Mouse (Mus musculus): ENCODE measurements around the gene Cd300lg. TPM values are rescaled to one million over a fixed set of nuclear protein-coding genes. Genes with fewer than 3 reads are reported as not detected.

The Cd300lg gene
- polyA plus RNA-seq, 1 experiment, result not detected

DNA sequence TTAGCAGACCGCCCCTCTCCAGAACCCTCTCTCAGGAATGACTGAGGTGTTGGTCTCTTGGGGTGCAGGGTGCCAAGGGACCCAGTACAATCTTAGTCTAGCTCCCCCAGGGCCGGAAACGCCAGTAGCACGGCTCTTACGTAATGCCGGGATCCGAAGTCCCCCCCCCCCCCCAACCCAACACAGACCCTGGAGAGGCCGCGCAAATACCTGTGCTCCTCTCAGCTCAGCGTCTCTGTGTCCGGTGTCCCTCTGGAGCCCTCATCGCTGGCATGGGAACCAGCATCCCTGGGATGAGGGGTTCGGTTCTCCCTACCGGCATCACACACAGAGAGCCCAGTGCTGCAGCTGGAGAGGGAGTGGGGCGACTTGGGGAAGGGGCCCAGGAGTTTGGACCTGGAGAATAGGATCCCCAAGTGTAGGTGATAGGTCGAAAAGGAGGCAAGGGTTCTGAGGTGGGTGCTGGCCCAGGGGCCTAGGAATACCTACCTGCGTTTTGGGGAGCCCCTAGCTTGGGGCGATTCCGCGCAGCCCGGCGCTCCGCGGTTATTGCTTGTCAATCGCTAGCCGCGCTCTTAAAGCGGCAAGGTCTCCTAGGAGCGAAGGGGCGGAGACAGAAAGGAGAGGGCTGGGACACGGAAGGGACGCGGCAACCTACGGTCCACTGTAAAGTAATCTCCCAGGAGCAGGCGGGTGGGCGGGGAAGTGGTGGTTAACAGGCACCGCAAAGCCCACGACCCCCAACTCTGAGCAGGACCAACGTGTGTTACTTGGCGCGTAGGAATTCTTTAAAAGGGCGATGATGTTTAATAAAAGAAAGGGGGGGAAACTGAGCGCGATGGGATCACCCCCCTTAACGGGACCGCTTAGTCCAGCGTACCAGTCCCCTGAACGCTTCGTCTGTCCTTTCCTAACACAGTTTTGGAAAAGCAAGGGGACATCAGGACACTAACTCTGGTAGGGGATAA, 46.9 kb downstream of the Cd300lg start, which contains the start of gene Mpp2:
Gene Mpp2 (minus strand): TSS at position 585 of the 968 bp plus-strand sequence.
- WGBS, result under 1% methylated on average over 49 of the region's 49 CpGs
- peak within 1 kb of the TSS; percentile 74 for H3K4me3 ChIP-seq (ENCODE audit: insufficient read depth, low read depth, low read length)
- TF ChIP-seq POLR2A (IDR thresholded peaks at IDR 0.05; ENCODE audit: insufficient read depth, low read depth, low read length) (0 out of 2 replicates have a peak, but pooled peaks have one; percentile 38), CTCF (IDR thresholded peaks at IDR 0.05; ENCODE audit: insufficient read depth, low read depth, low read length) (no peak)

DNA sequence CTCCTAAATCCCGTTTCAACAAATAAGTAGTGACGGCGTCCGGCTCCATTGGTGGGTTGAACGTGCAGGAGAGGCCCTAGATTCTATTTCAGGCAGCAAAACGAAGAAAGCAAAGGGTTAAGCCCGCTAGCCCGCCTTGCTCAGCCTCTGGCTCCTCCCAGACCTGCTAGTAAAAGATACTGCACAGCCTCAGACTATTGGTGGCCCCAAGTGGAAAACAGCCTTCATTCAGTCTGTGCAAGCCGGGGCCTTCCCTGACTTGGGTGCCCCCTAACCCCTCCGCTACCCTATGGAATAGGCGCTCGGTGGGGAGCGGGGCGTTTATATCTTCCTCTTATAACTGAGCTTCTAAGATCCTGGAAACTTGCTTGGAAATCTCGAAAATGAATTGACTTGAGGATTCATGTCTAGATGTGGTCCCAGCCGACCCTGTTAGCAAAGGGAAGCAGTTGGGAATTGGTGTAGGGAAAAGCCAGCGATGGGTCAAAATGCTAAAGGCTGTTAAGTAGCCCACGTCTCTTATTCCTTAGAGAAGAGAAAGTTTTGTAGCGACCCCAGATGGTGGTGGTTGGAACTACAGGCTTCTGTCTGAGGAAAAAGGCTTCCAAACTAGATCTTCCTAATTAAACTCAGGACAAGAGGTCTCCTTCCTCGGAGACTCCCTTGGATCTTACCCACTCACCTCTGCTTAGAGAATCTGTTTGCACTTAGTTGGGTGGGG, 47.9 kb downstream of the Cd300lg start:
- H3K4me1 ChIP-seq (ENCODE audit: control insufficient read depth, insufficient read depth, low read length), result peaks cover 20% of the 10 kb centered on the region
- TF ChIP-seq POLR2A (IDR thresholded peaks at IDR 0.05; ENCODE audit: insufficient read depth, low read depth, low read length) (no peak), CTCF (IDR thresholded peaks at IDR 0.05; ENCODE audit: insufficient read depth, low read depth, low read length) (no peak)
- under 1% methylated on average over 20 of the region's 20 CpGs for WGBS
- peak overlapping the region; percentile 7 for H3K27ac ChIP-seq (ENCODE audit: insufficient read depth, low read depth, low read length)
- peak overlapping the region; percentile 74 for H3K4me3 ChIP-seq (ENCODE audit: insufficient read depth, low read depth, low read length)

More for the DNA sequence above, 46.9 kb downstream of the Cd300lg start, which contains the start of gene Mpp2:
- H3K4me1 ChIP-seq (ENCODE audit: control insufficient read depth, insufficient read depth, low read length), result peaks cover 28% of the 10 kb centered on the region
- H3K27ac ChIP-seq (ENCODE audit: insufficient read depth, low read depth, low read length), result peak within 1 kb of the TSS; percentile 97

DNA sequence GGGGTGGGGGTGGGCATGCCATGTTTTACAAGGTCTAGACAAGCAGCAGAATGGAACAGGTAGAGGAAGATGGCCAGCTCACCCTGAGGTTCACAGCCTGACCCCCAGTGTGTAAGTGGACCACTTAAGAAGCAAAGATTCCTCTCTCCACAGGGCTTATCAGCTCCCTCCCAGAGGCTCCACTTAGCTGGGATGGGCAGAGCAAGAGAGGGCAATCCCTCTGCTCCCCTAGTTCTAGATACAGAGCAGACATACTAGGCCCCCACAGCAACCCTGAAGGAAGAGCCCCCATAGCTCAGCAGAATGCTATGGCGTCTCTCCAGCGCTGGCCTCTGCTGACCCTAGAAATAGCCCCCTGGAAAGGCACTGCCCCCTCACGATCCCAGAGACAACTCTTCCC, 54.4 kb downstream of the Cd300lg start:
- Histone ChIP-seq H3K4me1 (ENCODE audit: control insufficient read depth, insufficient read depth, low read length) (peaks cover 8% of the 10 kb centered on the region; the same call in 1 of the 2 replicates), H3K4me3 (ENCODE audit: insufficient read depth, low read depth, low read length) (no peak overlapping the region), H3K27ac (ENCODE audit: insufficient read depth, low read depth, low read length) (no peak overlapping the region)
- TF ChIP-seq POLR2A (IDR thresholded peaks at IDR 0.05; ENCODE audit: insufficient read depth, low read depth, low read length) (no peak), CTCF (IDR thresholded peaks at IDR 0.05; ENCODE audit: insufficient read depth, low read depth, low read length) (no peak)
- 87% methylated on average over 3 of the region's 3 CpGs for WGBS

DNA sequence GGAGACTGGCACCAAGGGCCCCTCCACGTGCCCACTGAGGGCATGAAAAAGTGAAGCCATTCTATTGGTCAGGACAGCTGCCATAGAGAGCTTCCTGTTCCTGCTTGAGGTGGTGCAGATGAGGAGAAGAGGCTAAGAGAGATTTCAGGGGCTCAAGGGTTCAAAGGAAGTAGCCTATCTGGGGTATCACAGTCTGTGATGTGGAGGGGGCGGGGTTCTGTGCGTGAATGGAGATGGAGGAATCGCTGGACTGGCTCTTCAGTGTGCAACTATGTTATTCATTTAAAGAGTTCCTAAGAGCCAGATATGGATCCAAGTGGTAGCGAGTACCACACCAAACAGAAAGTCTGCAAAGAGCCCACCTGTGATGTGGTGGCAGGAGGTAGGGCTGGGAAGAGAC, 55.1 kb downstream of the Cd300lg start:
- WGBS, result 67% methylated on average over 5 of the region's 5 CpGs

DNA sequence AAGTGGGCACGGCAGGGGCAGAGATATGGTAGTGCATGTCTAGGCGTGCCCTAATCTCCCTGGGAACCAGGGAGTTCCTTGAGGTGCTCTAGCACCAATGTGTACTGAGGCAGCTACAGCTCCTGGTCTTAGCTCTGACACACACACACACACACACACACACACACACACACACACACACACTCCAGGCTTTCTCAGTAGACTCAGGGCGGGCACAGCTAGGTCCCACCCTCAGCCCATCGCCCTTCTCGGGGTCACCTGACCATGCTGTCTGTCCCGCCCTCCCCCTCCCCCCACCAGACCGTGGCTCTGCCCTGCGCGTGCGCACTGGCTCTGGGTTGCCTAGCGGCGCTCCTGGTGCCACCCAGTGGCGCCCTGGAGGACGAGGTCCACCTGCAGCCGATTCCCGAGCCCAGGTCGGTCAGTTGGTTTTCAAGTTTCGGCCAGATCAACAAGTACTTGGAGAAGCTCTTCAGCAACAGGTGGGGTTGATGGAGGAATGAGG, 55.6 kb downstream of the Cd300lg start:
- 2% methylated on average over 17 of the region's 18 CpGs for WGBS
- Histone ChIP-seq H3K4me1 (ENCODE audit: control insufficient read depth, insufficient read depth, low read length) (peaks cover 8% of the 10 kb centered on the region; the same call in 1 of the 2 replicates), H3K27ac (ENCODE audit: insufficient read depth, low read depth, low read length) (no peak overlapping the region)

More for the DNA sequence above, 55.1 kb downstream of the Cd300lg start:
- Histone ChIP-seq H3K4me1 (ENCODE audit: control insufficient read depth, insufficient read depth, low read length) (peaks cover 8% of the 10 kb centered on the region; the same call in 1 of the 2 replicates), H3K4me3 (ENCODE audit: insufficient read depth, low read depth, low read length) (no peak overlapping the region), H3K27ac (ENCODE audit: insufficient read depth, low read depth, low read length) (no peak overlapping the region)
- TF ChIP-seq POLR2A (IDR thresholded peaks at IDR 0.05; ENCODE audit: insufficient read depth, low read depth, low read length) (no peak), CTCF (IDR thresholded peaks at IDR 0.05; ENCODE audit: insufficient read depth, low read depth, low read length) (no peak)

DNA sequence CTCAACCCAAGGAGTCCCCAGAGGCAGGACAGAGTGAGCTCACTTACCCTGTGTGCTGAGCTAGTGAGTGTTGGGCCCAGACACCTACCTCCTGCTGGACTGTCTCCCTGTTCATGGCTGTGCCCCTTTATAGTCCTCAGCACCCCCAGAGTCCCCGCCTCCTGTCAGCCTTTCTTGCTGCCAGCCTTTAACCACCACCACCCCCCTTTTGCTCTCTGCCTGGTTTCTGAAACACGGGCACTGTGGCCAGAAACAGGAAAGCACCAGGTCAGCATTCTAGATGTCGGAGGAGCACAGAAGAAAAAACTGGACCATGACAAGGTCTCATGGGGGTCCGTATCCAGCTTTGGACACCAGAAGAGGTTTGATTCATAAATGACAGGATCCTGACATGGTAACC, 59.9 kb downstream of the Cd300lg start, which contains the start of gene Ppy:
Gene Ppy (minus strand): TSS at position 101 of the 400 bp plus-strand sequence.
- H3K27ac ChIP-seq (ENCODE audit: insufficient read depth, low read depth, low read length), result no peak within 1 kb of the TSS
- TF ChIP-seq POLR2A (IDR thresholded peaks at IDR 0.05; ENCODE audit: insufficient read depth, low read depth, low read length) (no peak), CTCF (IDR thresholded peaks at IDR 0.05; ENCODE audit: insufficient read depth, low read depth, low read length) (no peak)
- no peak within 1 kb of the TSS for H3K4me3 ChIP-seq (ENCODE audit: insufficient read depth, low read depth, low read length)
- peaks cover 8% of the 10 kb centered on the region; the same call in 1 of the 2 replicates for H3K4me1 ChIP-seq (ENCODE audit: control insufficient read depth, insufficient read depth, low read length)
- WGBS, result 92% methylated on average over 4 of the region's 4 CpGs

More for the DNA sequence above, 55.6 kb downstream of the Cd300lg start:
- H3K4me3 ChIP-seq (ENCODE audit: insufficient read depth, low read depth, low read length), result peak overlapping the region; percentile 37
- TF ChIP-seq CTCF (IDR thresholded peaks at IDR 0.05; ENCODE audit: insufficient read depth, low read depth, low read length), result peak; percentile 74
- TF ChIP-seq POLR2A (IDR thresholded peaks at IDR 0.05; ENCODE audit: insufficient read depth, low read depth, low read length), result no peak

DNA sequence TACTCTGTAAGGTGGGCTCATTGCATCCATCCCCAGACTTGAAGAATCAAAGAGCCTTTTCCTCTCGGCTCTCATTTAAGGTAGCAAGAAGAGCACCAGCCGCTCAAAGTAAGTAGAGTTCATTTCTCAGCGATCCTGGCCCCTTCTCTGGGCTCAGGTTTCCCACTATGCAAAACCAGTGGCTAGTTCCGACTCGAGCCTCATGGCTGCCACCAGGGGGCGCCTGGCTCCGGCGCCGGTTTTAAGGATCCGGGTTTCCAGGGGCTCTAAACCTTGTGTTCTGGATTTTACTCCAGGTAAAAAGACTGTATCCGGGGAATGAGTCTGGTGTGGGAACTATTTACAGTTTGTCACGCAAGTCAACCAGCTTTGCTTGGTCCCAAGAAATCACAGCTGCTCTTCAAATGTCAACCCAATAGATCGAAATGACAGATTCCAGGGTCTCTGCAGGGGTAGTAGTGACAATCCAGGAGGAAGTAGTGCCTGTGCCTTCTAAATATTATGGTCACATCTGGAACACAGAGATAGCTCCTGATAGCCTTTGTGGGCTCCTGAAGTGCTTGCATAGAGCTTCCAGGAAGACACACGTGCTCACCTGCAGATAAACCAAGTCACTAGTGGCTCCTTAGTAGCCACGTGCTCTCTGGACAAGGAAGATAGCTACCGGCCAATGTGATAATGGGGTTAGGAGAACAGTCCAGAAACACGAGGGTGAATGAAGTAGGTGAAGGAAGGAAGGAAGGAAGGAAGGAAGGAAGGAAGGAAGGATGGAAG, 61.4 kb downstream of the Cd300lg start:
- Histone ChIP-seq H3K27ac (ENCODE audit: insufficient read depth, low read depth, low read length) (no peak overlapping the region), H3K4me3 (ENCODE audit: insufficient read depth, low read depth, low read length) (no peak overlapping the region), H3K4me1 (ENCODE audit: control insufficient read depth, insufficient read depth, low read length) (peaks cover 5% of the 10 kb centered on the region)
- WGBS, result 19% methylated on average over 17 of the region's 17 CpGs
- no peak for TF ChIP-seq POLR2A (IDR thresholded peaks at IDR 0.05; ENCODE audit: insufficient read depth, low read depth, low read length)
- TF ChIP-seq CTCF (IDR thresholded peaks at IDR 0.05; ENCODE audit: insufficient read depth, low read depth, low read length), result peak; percentile 88

Other genes with a start within 250 kb of the Cd300lg start
- not detected in 2 replicates for gene Meox1, start 147.1 kb upstream of the Cd300lg start, polyA plus RNA-seq (2012; ENCODE audit: insufficient read depth, insufficient read length, low replicate concordance, missing spikeins)
- gene Sost, start 74.5 kb upstream of the Cd300lg start, polyA plus RNA-seq (2012; ENCODE audit: insufficient read depth, insufficient read length, low replicate concordance, missing spikeins), result not detected in 2 replicates
- gene Cfap97d1, start 57.2 kb upstream of the Cd300lg start, polyA plus RNA-seq (2012; ENCODE audit: insufficient read depth, insufficient read length, low replicate concordance, missing spikeins), result not detected in 2 replicates
- not detected in 2 replicates for gene Dusp3, start 54.5 kb upstream of the Cd300lg start, polyA plus RNA-seq (2012; ENCODE audit: insufficient read depth, insufficient read length, low replicate concordance, missing spikeins)
- not detected in 2 replicates for gene Mpp3, start 13.0 kb upstream of the Cd300lg start, polyA plus RNA-seq (2012; ENCODE audit: insufficient read depth, insufficient read length, low replicate concordance, missing spikeins)
- not detected in 2 replicates for gene Mpp2, start 47.0 kb downstream of the Cd300lg start, polyA plus RNA-seq (2012; ENCODE audit: insufficient read depth, insufficient read length, low replicate concordance, missing spikeins)
- gene Ppy, start 59.8 kb downstream of the Cd300lg start, polyA plus RNA-seq (2012; ENCODE audit: insufficient read depth, insufficient read length, low replicate concordance, missing spikeins), result not detected in 2 replicates
- not detected in 2 replicates for gene Pyy, start 66.3 kb downstream of the Cd300lg start, polyA plus RNA-seq (2012; ENCODE audit: insufficient read depth, insufficient read length, low replicate concordance, missing spikeins)
- gene Nags, start 104.0 kb downstream of the Cd300lg start, polyA plus RNA-seq (2012; ENCODE audit: insufficient read depth, insufficient read length, low replicate concordance, missing spikeins), result not detected in 2 replicates
- not detected in 2 replicates for gene Tmem101, start 114.9 kb downstream of the Cd300lg start, polyA plus RNA-seq (2012; ENCODE audit: insufficient read depth, insufficient read length, low replicate concordance, missing spikeins)
- gene Lsm12, start 143.8 kb downstream of the Cd300lg start, polyA plus RNA-seq (2012; ENCODE audit: insufficient read depth, insufficient read length, low replicate concordance, missing spikeins), result not detected in 2 replicates
- gene G6pc3, start 148.1 kb downstream of the Cd300lg start, polyA plus RNA-seq (2012; ENCODE audit: insufficient read depth, insufficient read length, low replicate concordance, missing spikeins), result not detected in 2 replicates
- 223 TPM in 1 of 2 replicates, not detected in the other for gene Hdac5, start 188.7 kb downstream of the Cd300lg start, polyA plus RNA-seq (2012; ENCODE audit: insufficient read depth, insufficient read length, low replicate concordance, missing spikeins)
- not detected in 2 replicates for gene BC030867, start 207.4 kb downstream of the Cd300lg start, polyA plus RNA-seq (2012; ENCODE audit: insufficient read depth, insufficient read length, low replicate concordance, missing spikeins)
- not detected in 2 replicates for gene Asb16, start 227.2 kb downstream of the Cd300lg start, polyA plus RNA-seq (2012; ENCODE audit: insufficient read depth, insufficient read length, low replicate concordance, missing spikeins)
- gene Tmub2, start 243.4 kb downstream of the Cd300lg start, polyA plus RNA-seq (2012; ENCODE audit: insufficient read depth, insufficient read length, low replicate concordance, missing spikeins), result 472 TPM in 1 of 2 replicates, not detected in the other

All from olfactory bulb, adult 2 months (tissue).